Mouse (Mus musculus) lung, embryonic 16.5 days (tissue): ENCODE measurements around the gene Acads. TPM values are rescaled to one million over a fixed set of nuclear protein-coding genes. Genes with fewer than 3 reads are reported as not detected.
"Not testable (repeated sequence)": the region's sequence is repeated elsewhere in the genome, so short reads cannot be mapped to it uniquely, and the experiment has no call there.

Experiments
- ATAC-seq: fragments of 200-750 bp; cut with Nextera tagmentation; 2 replicates; pipeline ENCODE4 v1.8.0; 2017; ENCODE audit warnings: low read depth, mild to moderate bottlenecking, moderate library complexity
- H3K27ac ChIP-seq: fragments of 300-500 bp; sonication (generic); 2 replicates; pipeline ENCODE4 v1.5.1; 2014; ENCODE audit warnings: mild to moderate bottlenecking, control low read depth, low read length
- H3K27me3 ChIP-seq: fragments of 300-500 bp; sonication (generic); 2 replicates; pipeline ENCODE4 v1.6.1; 2014; ENCODE audit warnings: low read depth, low read length, mixed read lengths; ENCODE audit not compliant: control insufficient read depth, insufficient read depth
- H3K36me3 ChIP-seq: fragments of 300-500 bp; sonication (generic); 2 replicates; pipeline ENCODE4 v1.6.1; 2014; ENCODE audit warnings: low read length; ENCODE audit not compliant: control insufficient read depth, insufficient read depth
- H3K4me1 ChIP-seq: fragments of 300-500 bp; sonication (generic); replicated peaks from 2 replicates; pipeline ENCODE4 v1.6.1; 2014; ENCODE audit warnings: low read length, mixed read lengths; ENCODE audit not compliant: control insufficient read depth, insufficient read depth
- H3K4me2 ChIP-seq: fragments of 300-500 bp; sonication (generic); 2 replicates; pipeline ENCODE4 v1.6.1; 2014; ENCODE audit warnings: low read depth, low read length, control low read depth
- H3K4me3 ChIP-seq: fragments of 300-500 bp; sonication (generic); 2 replicates; pipeline ENCODE4 v1.5.1; 2014; ENCODE audit warnings: mild to moderate bottlenecking, low read length, control low read depth
- H3K9ac ChIP-seq: fragments of 300-500 bp; sonication (generic); 2 replicates; pipeline ENCODE4 v1.6.1; 2014; ENCODE audit warnings: low read length, control low read depth
- H3K9me3 ChIP-seq: fragments of 300-500 bp; sonication (generic); 2 replicates; pipeline ENCODE4 v1.6.1; 2016; ENCODE audit warnings: low read length; ENCODE audit not compliant: control insufficient read depth
- WGBS: fragments of 180-500 bp; shearing (Covaris S2); extraction: QIAGEN DNeasy Blood & Tissue Kit; methylation state at CpG from one replicate; pipeline ENCODE4 v1.1.7; 2014; 5-methylcytosine and 5-hydroxymethylcytosine counted together
- polyA plus RNA-seq: library from polyadenylated mRNA; unstranded; fragments of >200 nt; fragmentation: Nextera tagmentation; extraction: Ambion mirVana; gene quantifications from 2 replicates; pipeline ENCODE4 v1.2.1, GENCODE M21; 2015

The Acads gene
- polyA plus RNA-seq, 1 experiment from 2014 or later, result 69.2 TPM

GRCm38 (mm10) chr5:115089592-115090268 lies 29.4 kb downstream of the Acads start:
- no peak overlapping the region for H3K9ac ChIP-seq
- no peak overlapping the region for H3K27ac ChIP-seq
- WGBS, result 92% methylated on average over 5 of the region's 5 CpGs

GRCm38 (mm10) chr5:115085675-115086074 lies 33.5 kb downstream of the Acads start:
- H3K9ac ChIP-seq, result no peak overlapping the region

More at GRCm38 (mm10) chr5:115089592-115090268, 29.4 kb downstream of the Acads start:
- H3K9me3 ChIP-seq, result no peaks in the 10 kb centered on the region
- no peaks in the 10 kb centered on the region for H3K4me1 ChIP-seq
- H3K4me2 ChIP-seq, result no peak overlapping the region
- no peaks in the 10 kb centered on the region for H3K27me3 ChIP-seq
- ATAC-seq, result no peak
- H3K4me3 ChIP-seq, result no peak overlapping the region
- H3K36me3 ChIP-seq, result peaks cover 35% of the 10 kb centered on the region

GRCm38 (mm10) chr5:115083492-115083891 lies 35.7 kb downstream of the Acads start:
- Histone ChIP-seq H3K9ac (no peak overlapping the region), H3K36me3 (peaks cover 29% of the 10 kb centered on the region), H3K4me2 (no peak overlapping the region), H3K4me3 (no peak overlapping the region), H3K27me3 (no peaks in the 10 kb centered on the region), H3K9me3 (no peaks in the 10 kb centered on the region), H3K27ac (no peak overlapping the region), H3K4me1 (no peaks in the 10 kb centered on the region)
- ATAC-seq, result no peak
- 79% methylated on average over 6 of the region's 6 CpGs for WGBS

More at GRCm38 (mm10) chr5:115085675-115086074, 33.5 kb downstream of the Acads start:
- H3K4me1 ChIP-seq, result no peaks in the 10 kb centered on the region
- no peak overlapping the region for H3K27ac ChIP-seq
- no peak for ATAC-seq
- no peak overlapping the region for H3K4me3 ChIP-seq
- H3K27me3 ChIP-seq, result no peaks in the 10 kb centered on the region
- H3K4me2 ChIP-seq, result no peak overlapping the region
- H3K36me3 ChIP-seq, result peaks cover 45% of the 10 kb centered on the region
- whole genome bisulfite sequencing, result 88% methylated on average over 2 of the region's 2 CpGs
- H3K9me3 ChIP-seq, result no peaks in the 10 kb centered on the region

- WGBS, result 75% methylated on average over 5 of the region's 5 CpGs
- H3K4me1 ChIP-seq, result no peaks in the 10 kb centered on the region
- H3K27ac ChIP-seq, result no peak overlapping the region
- H3K36me3 ChIP-seq, result peaks cover 17% of the 10 kb centered on the region
- no peak for ATAC-seq
- H3K27me3 ChIP-seq, result no peaks in the 10 kb centered on the region
- H3K4me3 ChIP-seq, result no peak overlapping the region
- no peaks in the 10 kb centered on the region for H3K9me3 ChIP-seq
- no peak overlapping the region for H3K4me2 ChIP-seq
- no peak overlapping the region for H3K9ac ChIP-seq
Observed at GRCm38 (mm10) chr5:115081636-115082035, 37.5 kb downstream of the Acads start.

- peaks cover 7% of the 10 kb centered on the region for H3K36me3 ChIP-seq
- H3K4me1 ChIP-seq, result peaks cover 12% of the 10 kb centered on the region
- H3K9me3 ChIP-seq, result no peaks in the 10 kb centered on the region
- no peak overlapping the region for H3K9ac ChIP-seq
- H3K27me3 ChIP-seq, result no peaks in the 10 kb centered on the region
- H3K4me2 ChIP-seq, result no peak overlapping the region
- WGBS, result 56% methylated on average over 5 of the region's 5 CpGs
- no peak overlapping the region for H3K27ac ChIP-seq
- no peak overlapping the region for H3K4me3 ChIP-seq
- peak; percentile 43; the same call in 1 of the 2 replicates for ATAC-seq
Observed at GRCm38 (mm10) chr5:115076144-115076901, 42.8 kb downstream of the Acads start.

- H3K9me3 ChIP-seq, result no peaks in the 10 kb centered on the region
- H3K27ac ChIP-seq, result no peak overlapping the region
- no peak for ATAC-seq
- no peak overlapping the region for H3K9ac ChIP-seq
- no peaks in the 10 kb centered on the region for H3K27me3 ChIP-seq
- 74% methylated on average over 4 of the region's 4 CpGs for WGBS
- H3K4me3 ChIP-seq, result no peak overlapping the region
- H3K36me3 ChIP-seq, result peaks cover 7% of the 10 kb centered on the region
- H3K4me1 ChIP-seq, result peaks cover 15% of the 10 kb centered on the region
- H3K4me2 ChIP-seq, result no peak overlapping the region
Observed at GRCm38 (mm10) chr5:115074749-115075148, 44.4 kb downstream of the Acads start.

- not testable (repeated sequence) for H3K27ac ChIP-seq, H3K9ac ChIP-seq, H3K9me3 ChIP-seq, H3K27me3 ChIP-seq, ATAC-seq, H3K36me3 ChIP-seq, H3K4me2 ChIP-seq, H3K4me3 ChIP-seq
- 70% methylated on average over 8 of the region's 8 CpGs for whole genome bisulfite sequencing
- H3K4me1 ChIP-seq, result peaks cover 15% of the 10 kb centered on the region
Observed at GRCm38 (mm10) chr5:115073306-115073705, 45.8 kb downstream of the Acads start.

GRCm38 (mm10) chr5:115072143-115072542 lies 47.0 kb downstream of the Acads start:
- peaks cover 7% of the 10 kb centered on the region for H3K36me3 ChIP-seq
- H3K27me3 ChIP-seq, result no peaks in the 10 kb centered on the region
- H3K9ac ChIP-seq, result no peak overlapping the region
- peaks cover 15% of the 10 kb centered on the region for H3K4me1 ChIP-seq
- ATAC-seq, result peak; percentile 67
- 65% methylated on average over 7 of the region's 7 CpGs for WGBS
- no peak overlapping the region for H3K4me3 ChIP-seq
- H3K4me2 ChIP-seq, result no peak overlapping the region
- no peaks in the 10 kb centered on the region for H3K9me3 ChIP-seq
- no peak overlapping the region for H3K27ac ChIP-seq

- Histone ChIP-seq H3K4me1 (peaks cover 15% of the 10 kb centered on the region), H3K36me3 (peaks cover 7% of the 10 kb centered on the region), H3K27ac (no peak overlapping the region; the same call in 1 of the 2 replicates), H3K4me3 (no peak overlapping the region), H3K4me2 (no peak overlapping the region), H3K27me3 (no peaks in the 10 kb centered on the region), H3K9me3 (no peaks in the 10 kb centered on the region), H3K9ac (no peak overlapping the region)
- 83% methylated on average over 11 of the region's 11 CpGs for WGBS
- ATAC-seq, result no peak
Observed at GRCm38 (mm10) chr5:115071096-115071901, 47.8 kb downstream of the Acads start.
